Mouse (Mus musculus) gastrocnemius, adult 2 months (tissue): Measurements from ENCODE around the gene Strn4. TPM values are rescaled to one million over a fixed set of nuclear protein-coding genes. Genes with fewer than 3 reads are reported as not detected.

ENCODE experiments used
- DNase-seq: peaks from one replicate; pipeline ENCODE4 v3.0.0; 2022
- H3K27ac ChIP-seq: fragments of 200-600 bp; 2 replicates; pipeline ENCODE4 v1.8.1; 2022; ENCODE audit warnings: mild to moderate bottlenecking
- H3K4me3 ChIP-seq: fragments of 200-600 bp; 2 replicates; pipeline ENCODE4 v1.8.1; 2022; ENCODE audit warnings: mild to moderate bottlenecking, moderate library complexity
- CTCF ChIP-seq: fragments of 200-600 bp; IDR thresholded peaks from 2 replicates; pipeline ENCODE4 v1.8.1; 2022; ENCODE audit warnings: antibody characterized with exemption, mild to moderate bottlenecking, moderate library complexity
- intact Hi-C: fragments of 180-260 bp; cut with DNase I; formaldehyde crosslinking; loops from one replicate; pipeline ENCODE4 v1.15.1; 2025
- total RNA-seq, 2 experiments: library from RNA; stranded (reverse); gene quantifications; 2 replicates each; pipeline ENCODE4 v1.2.3; 2021

Strn4 gene
- total RNA-seq, 2 experiments from 2014 or later, result 16.2 to 16.6 TPM

- DNase-seq, result no peak
- Histone ChIP-seq H3K27ac (peak overlapping the region; percentile 93; the same call in 1 of the 2 replicates), H3K4me3 (no peak overlapping the region)
- intact Hi-C loops, result no loop called here
- no peak for TF ChIP-seq CTCF
Observed at GRCm38 (mm10) chr7:16846775-16847174, 31.1 kb downstream of the Strn4 start.

- TF ChIP-seq CTCF, result no peak
- intact Hi-C loops, result no loop called here
- Histone ChIP-seq H3K4me3 (no peak overlapping the region), H3K27ac (peak overlapping the region; percentile 35; the same call in 1 of the 2 replicates)
- DNase-seq, result no peak
Observed at GRCm38 (mm10) chr7:16847507-16847906, 31.8 kb downstream of the Strn4 start.

- peak; percentile 78 for TF ChIP-seq CTCF
Observed at GRCm38 (mm10) chr7:16848579-16848978, 32.9 kb downstream of the Strn4 start.

GRCm38 (mm10) chr7:16851636-16852035 is 35.9 kb downstream of the Strn4 start:
- TF ChIP-seq CTCF, result no peak
- no peak for DNase-seq
- intact Hi-C loops, result no loop called here
- Histone ChIP-seq H3K4me3 (no peak overlapping the region), H3K27ac (no peak overlapping the region)

More at GRCm38 (mm10) chr7:16848579-16848978, 32.9 kb downstream of the Strn4 start:
- Histone ChIP-seq H3K4me3 (no peak overlapping the region), H3K27ac (no peak overlapping the region)
- intact Hi-C loops, result no loop called here
- peak; percentile 74 for DNase-seq

- Histone ChIP-seq H3K4me3 (no peak overlapping the region), H3K27ac (peak overlapping the region; percentile 16; the same call in 1 of the 2 replicates)
- intact Hi-C loops, result no loop called here
- no peak for TF ChIP-seq CTCF
- DNase-seq, result no peak
Observed at GRCm38 (mm10) chr7:16853302-16853831, 37.7 kb downstream of the Strn4 start.

- Histone ChIP-seq H3K27ac (no peak overlapping the region), H3K4me3 (no peak overlapping the region)
- intact Hi-C loops, result no loop called here
- DNase-seq, result peak; percentile 66
- TF ChIP-seq CTCF, result peak; percentile 73
Observed at GRCm38 (mm10) chr7:16858336-16858735, 42.6 kb downstream of the Strn4 start.

- no peak for DNase-seq
- TF ChIP-seq CTCF, result peak; percentile 80
- no peak overlapping the region for H3K27ac ChIP-seq
- intact Hi-C loops, result no loop called here
- H3K4me3 ChIP-seq, result no peak overlapping the region
Observed at GRCm38 (mm10) chr7:16859902-16860651, 44.4 kb downstream of the Strn4 start.

GRCm38 (mm10) chr7:16867488-16867887 is 51.8 kb downstream of the Strn4 start:
- TF ChIP-seq CTCF, result no peak
- H3K4me3 ChIP-seq, result no peak overlapping the region
- intact Hi-C loops, result no loop called here
- no peak for DNase-seq
- H3K27ac ChIP-seq, result no peak overlapping the region

GRCm38 (mm10) chr7:16869497-16869896 is 53.8 kb downstream of the Strn4 start:
- TF ChIP-seq CTCF, result no peak
- DNase-seq, result no peak
- H3K27ac ChIP-seq, result no peak overlapping the region
- intact Hi-C loops, result no loop called here
- no peak overlapping the region for H3K4me3 ChIP-seq

- Histone ChIP-seq H3K27ac (no peak overlapping the region), H3K4me3 (no peak overlapping the region)
- peak; percentile 8 for DNase-seq
- no peak for TF ChIP-seq CTCF
- intact Hi-C loops, result no loop called here
Observed at GRCm38 (mm10) chr7:16871600-16871999, 55.9 kb downstream of the Strn4 start.

- no peak for TF ChIP-seq CTCF
- Histone ChIP-seq H3K4me3 (no peak overlapping the region), H3K27ac (no peak overlapping the region)
- DNase-seq, result peak; percentile 9
- intact Hi-C loops, result no loop called here
Observed at GRCm38 (mm10) chr7:16872478-16872877, 56.8 kb downstream of the Strn4 start.

GRCm38 (mm10) chr7:16873392-16873791 is 57.7 kb downstream of the Strn4 start:
- intact Hi-C loops, result no loop called here
- no peak for TF ChIP-seq CTCF
- H3K4me3 ChIP-seq, result no peak overlapping the region
- no peak overlapping the region for H3K27ac ChIP-seq
- peak; percentile 7 for DNase-seq

GRCm38 (mm10) chr7:16874190-16874589 is 58.5 kb downstream of the Strn4 start:
- peak overlapping the region; percentile 64 for H3K4me3 ChIP-seq
- intact Hi-C loops, result loop anchor here (1.0 to 2.0 kb wide), 2 partner anchors 18 to 41 kb away; no protein-coding TSS in a partner anchor
- peak overlapping the region; percentile 85 for H3K27ac ChIP-seq
- DNase-seq, result peak; percentile 88
- no peak; the same call in 1 of the 2 replicates for TF ChIP-seq CTCF
